Mouse (Mus musculus): ENCODE measurements around the gene Gm10134. TPM values are rescaled to one million over a fixed set of nuclear protein-coding genes. Genes with fewer than 3 reads are reported as not detected.
A peak's percentile ranks its signal among the peaks of the same experiment; 100 is the strongest.
"Not testable (repeated sequence)": the region's sequence is repeated elsewhere in the genome, so short reads cannot be mapped to it uniquely, and the experiment has no call there.

Gene Gm10134
- polyA plus RNA-seq, 1 experiment from 2014 or later = not detected

- no peaks in the 10 kb centered on the region for H3K4me1 ChIP-seq (ENCODE audit: control insufficient read depth, insufficient read depth, low read length)
- H3K27me3 ChIP-seq (replicated peaks; ENCODE audit: control insufficient read depth, insufficient read depth, low read length) = no peaks in the 10 kb centered on the region
- no peak within 1 kb of the TSS for H3K4me3 ChIP-seq (ENCODE audit: low read depth, low read length)
- no peak within 1 kb of the TSS for H3K27ac ChIP-seq (ENCODE audit: low read depth, low read length)
- H3K9ac ChIP-seq (ENCODE audit: low read length) = no peak within 1 kb of the TSS
- H3K9me3 ChIP-seq (replicated peaks; ENCODE audit: control insufficient read depth, low read length) = no peaks in the 10 kb centered on the region
- no peak within 1 kb of the TSS for H3K4me2 ChIP-seq (ENCODE audit: low read length)
- H3K36me3 ChIP-seq (ENCODE audit: control insufficient read depth, insufficient read depth, low read length) = no peaks in the 10 kb centered on the region
- 89% methylated on average over 5 of the region's 5 CpGs for WGBS
- DNase-seq (ENCODE audit: low spot score) (no peak), ATAC-seq (no peak)
Measured at GRCm38 (mm10) chr2:28496671-28497070, 9.2 kb upstream of the Gm10134 start, which contains the start of gene Gbgt1. Gene Gbgt1 (plus strand): TSS chr2:28496891.

- Histone ChIP-seq H3K9me3 (replicated peaks; ENCODE audit: control insufficient read depth, low read length) (no peaks in the 10 kb centered on the region), H3K4me2 (ENCODE audit: low read length) (no peak overlapping the region), H3K36me3 (ENCODE audit: control insufficient read depth, insufficient read depth, low read length) (no peaks in the 10 kb centered on the region), H3K27me3 (replicated peaks; ENCODE audit: control insufficient read depth, insufficient read depth, low read length) (no peaks in the 10 kb centered on the region), H3K4me1 (ENCODE audit: control insufficient read depth, insufficient read depth, low read length) (no peaks in the 10 kb centered on the region), H3K9ac (ENCODE audit: low read length) (no peak overlapping the region), H3K4me3 (ENCODE audit: low read depth, low read length) (no peak overlapping the region), H3K27ac (ENCODE audit: low read depth, low read length) (no peak overlapping the region)
- WGBS = 76% methylated on average over 5 of the region's 5 CpGs
- ATAC-seq (no peak), DNase-seq (ENCODE audit: low spot score) (no peak)
Measured at GRCm38 (mm10) chr2:28497561-28497960, 8.3 kb upstream of the Gm10134 start.

- H3K4me3 ChIP-seq (ENCODE audit: low read depth, low read length) = no peak overlapping the region
- no peaks in the 10 kb centered on the region for H3K36me3 ChIP-seq (ENCODE audit: control insufficient read depth, insufficient read depth, low read length)
- DNase-seq (ENCODE audit: low spot score) (no peak), ATAC-seq (no peak)
- no peak overlapping the region for H3K9ac ChIP-seq (ENCODE audit: low read length)
- WGBS = 85% methylated on average over 4 of the region's 4 CpGs
- H3K4me2 ChIP-seq (ENCODE audit: low read length) = no peak overlapping the region
- no peak overlapping the region for H3K27ac ChIP-seq (ENCODE audit: low read depth, low read length)
- H3K9me3 ChIP-seq (replicated peaks; ENCODE audit: control insufficient read depth, low read length) = no peaks in the 10 kb centered on the region
- no peaks in the 10 kb centered on the region for H3K27me3 ChIP-seq (replicated peaks; ENCODE audit: control insufficient read depth, insufficient read depth, low read length)
- H3K4me1 ChIP-seq (ENCODE audit: control insufficient read depth, insufficient read depth, low read length) = no peaks in the 10 kb centered on the region
Measured at GRCm38 (mm10) chr2:28498431-28498830, 7.5 kb upstream of the Gm10134 start.

- Histone ChIP-seq H3K27ac (ENCODE audit: low read depth, low read length) (no peak overlapping the region), H3K4me1 (ENCODE audit: control insufficient read depth, insufficient read depth, low read length) (no peaks in the 10 kb centered on the region), H3K4me2 (ENCODE audit: low read length) (no peak overlapping the region), H3K9ac (ENCODE audit: low read length) (no peak overlapping the region), H3K9me3 (replicated peaks; ENCODE audit: control insufficient read depth, low read length) (no peaks in the 10 kb centered on the region), H3K4me3 (ENCODE audit: low read depth, low read length) (no peak overlapping the region), H3K27me3 (replicated peaks; ENCODE audit: control insufficient read depth, insufficient read depth, low read length) (no peaks in the 10 kb centered on the region), H3K36me3 (ENCODE audit: control insufficient read depth, insufficient read depth, low read length) (no peaks in the 10 kb centered on the region)
- ATAC-seq (no peak), DNase-seq (ENCODE audit: low spot score) (no peak)
- WGBS = 82% methylated on average over 10 of the region's 10 CpGs
Measured at GRCm38 (mm10) chr2:28502987-28503386, 2.9 kb upstream of the Gm10134 start.

- Histone ChIP-seq H3K27ac (ENCODE audit: low read depth, low read length) (no peak overlapping the region), H3K4me3 (ENCODE audit: low read depth, low read length) (no peak overlapping the region), H3K4me2 (ENCODE audit: low read length) (no peak overlapping the region), H3K27me3 (replicated peaks; ENCODE audit: control insufficient read depth, insufficient read depth, low read length) (no peaks in the 10 kb centered on the region), H3K9me3 (replicated peaks; ENCODE audit: control insufficient read depth, low read length) (no peaks in the 10 kb centered on the region), H3K9ac (ENCODE audit: low read length) (no peak overlapping the region), H3K36me3 (ENCODE audit: control insufficient read depth, insufficient read depth, low read length) (no peaks in the 10 kb centered on the region), H3K4me1 (ENCODE audit: control insufficient read depth, insufficient read depth, low read length) (no peaks in the 10 kb centered on the region)
- 93% methylated on average over 13 of the region's 13 CpGs for WGBS
- DNase-seq (ENCODE audit: low spot score) = no peak
- no peak for ATAC-seq
Measured at GRCm38 (mm10) chr2:28504676-28505075, 1.2 kb upstream of the Gm10134 start.

- no peak for DNase-seq (ENCODE audit: low spot score)
- no peaks in the 10 kb centered on the region for H3K4me1 ChIP-seq (ENCODE audit: control insufficient read depth, insufficient read depth, low read length)
- no peaks in the 10 kb centered on the region for H3K9me3 ChIP-seq (replicated peaks; ENCODE audit: control insufficient read depth, low read length)
- no peak overlapping the region for H3K9ac ChIP-seq (ENCODE audit: low read length)
- no peaks in the 10 kb centered on the region for H3K27me3 ChIP-seq (replicated peaks; ENCODE audit: control insufficient read depth, insufficient read depth, low read length)
- no peak for ATAC-seq
- no peak overlapping the region for H3K4me2 ChIP-seq (ENCODE audit: low read length)
- no peak overlapping the region for H3K27ac ChIP-seq (ENCODE audit: low read depth, low read length)
- no peaks in the 10 kb centered on the region for H3K36me3 ChIP-seq (ENCODE audit: control insufficient read depth, insufficient read depth, low read length)
- H3K4me3 ChIP-seq (ENCODE audit: low read depth, low read length) = no peak overlapping the region
- 80% methylated on average over 6 of the region's 6 CpGs for WGBS
Measured at GRCm38 (mm10) chr2:28506291-28506690, 396 bp downstream of the Gm10134 start.

GRCm38 (mm10) chr2:28511600-28511999 is 5.7 kb downstream of the Gm10134 start:
- H3K9me3 ChIP-seq (replicated peaks; ENCODE audit: control insufficient read depth, low read length); DNase-seq (ENCODE audit: low spot score); H3K27me3 ChIP-seq (replicated peaks; ENCODE audit: control insufficient read depth, insufficient read depth, low read length); H3K4me3 ChIP-seq (ENCODE audit: low read depth, low read length); H3K9ac ChIP-seq (ENCODE audit: low read length); H3K27ac ChIP-seq (ENCODE audit: low read depth, low read length); H3K4me2 ChIP-seq (ENCODE audit: low read length); ATAC-seq; H3K36me3 ChIP-seq (ENCODE audit: control insufficient read depth, insufficient read depth, low read length); H3K4me1 ChIP-seq (ENCODE audit: control insufficient read depth, insufficient read depth, low read length): not testable (repeated sequence)
- 45% methylated on average over 5 of the region's 5 CpGs for WGBS

- peak within 1 kb of the TSS; percentile 71 for H3K4me2 ChIP-seq (ENCODE audit: low read length)
- no peaks in the 10 kb centered on the region for H3K9me3 ChIP-seq (replicated peaks; ENCODE audit: control insufficient read depth, low read length)
- H3K4me1 ChIP-seq (ENCODE audit: control insufficient read depth, insufficient read depth, low read length) = peaks cover 15% of the 10 kb centered on the region
- no peaks in the 10 kb centered on the region for H3K27me3 ChIP-seq (replicated peaks; ENCODE audit: control insufficient read depth, insufficient read depth, low read length)
- ATAC-seq (peak; percentile 71), DNase-seq (ENCODE audit: low spot score) (peak; percentile 63)
- peak within 1 kb of the TSS; percentile 96 for H3K9ac ChIP-seq (ENCODE audit: low read length)
- peak within 1 kb of the TSS; percentile 89 for H3K4me3 ChIP-seq (ENCODE audit: low read depth, low read length)
- under 1% methylated on average over 49 of the region's 71 CpGs for WGBS
- H3K27ac ChIP-seq (ENCODE audit: low read depth, low read length) = peak within 1 kb of the TSS; percentile 88
- peaks cover 10% of the 10 kb centered on the region; the same call in 1 of the 2 replicates for H3K36me3 ChIP-seq (ENCODE audit: control insufficient read depth, insufficient read depth, low read length)
Measured at GRCm38 (mm10) chr2:28512798-28513401, 7.0 kb downstream of the Gm10134 start, which contains the start of gene Ralgds. Gene Ralgds (plus strand): TSS chr2:28513125.
